Mouse (Mus musculus) midbrain, embryonic 12.5 days (tissue): ENCODE results near the gene Cdk18. TPM values are rescaled to one million over a fixed set of nuclear protein-coding genes. Genes with fewer than 3 reads are reported as not detected.

ENCODE experiments used
- ATAC-seq: fragments of 200-750 bp; cut with Nextera tagmentation; 2 replicates; pipeline ENCODE4 v1.8.0; 2017; ENCODE audit warnings: low read depth, moderate TSS enrichment, moderate library complexity; ENCODE audit not compliant: low FRiP score
- H3K27ac ChIP-seq: fragments of 300-500 bp; sonication (generic); replicated peaks from 2 replicates; pipeline ENCODE4 v1.5.1; 2016; ENCODE audit warnings: mild to moderate bottlenecking
- H3K27me3 ChIP-seq: fragments of 300-500 bp; sonication (generic); 2 replicates; pipeline ENCODE4 v1.6.1; 2016; ENCODE audit warnings: mild to moderate bottlenecking
- H3K36me3 ChIP-seq: fragments of 300-500 bp; sonication (generic); 2 replicates; pipeline ENCODE4 v1.6.1; 2016
- H3K4me1 ChIP-seq: fragments of 300-500 bp; sonication (generic); 2 replicates; pipeline ENCODE4 v1.6.1; 2016
- H3K4me2 ChIP-seq: fragments of 300-500 bp; sonication (generic); replicated peaks from 2 replicates; pipeline ENCODE4 v1.6.1; 2016; ENCODE audit warnings: mild to moderate bottlenecking, moderate library complexity
- H3K4me3 ChIP-seq: fragments of 300-500 bp; sonication (generic); 2 replicates; pipeline ENCODE4 v1.5.1; 2016; ENCODE audit warnings: mild to moderate bottlenecking
- H3K9ac ChIP-seq: fragments of 300-500 bp; sonication (generic); replicated peaks from 2 replicates; pipeline ENCODE4 v1.6.1; 2016; ENCODE audit warnings: mild to moderate bottlenecking, moderate library complexity
- H3K9me3 ChIP-seq: fragments of 300-500 bp; sonication (generic); 2 replicates; pipeline ENCODE4 v1.6.1; 2016; ENCODE audit warnings: mild to moderate bottlenecking
- WGBS: fragments of 180-500 bp; shearing (Covaris S2); methylation state at CpG from one replicate; pipeline ENCODE4 v1.1.7; 2016; 5-methylcytosine and 5-hydroxymethylcytosine counted together
- polyA plus RNA-seq: library from polyadenylated mRNA; unstranded; fragments of >200 nt; fragmentation: Nextera tagmentation; extraction: Ambion mirVana; gene quantifications from 2 replicates; pipeline ENCODE4 v1.2.1, GENCODE M21; 2016

Cdk18 gene
- polyA plus RNA-seq, 1 experiment from 2014 or later: 1.6 TPM

DNA sequence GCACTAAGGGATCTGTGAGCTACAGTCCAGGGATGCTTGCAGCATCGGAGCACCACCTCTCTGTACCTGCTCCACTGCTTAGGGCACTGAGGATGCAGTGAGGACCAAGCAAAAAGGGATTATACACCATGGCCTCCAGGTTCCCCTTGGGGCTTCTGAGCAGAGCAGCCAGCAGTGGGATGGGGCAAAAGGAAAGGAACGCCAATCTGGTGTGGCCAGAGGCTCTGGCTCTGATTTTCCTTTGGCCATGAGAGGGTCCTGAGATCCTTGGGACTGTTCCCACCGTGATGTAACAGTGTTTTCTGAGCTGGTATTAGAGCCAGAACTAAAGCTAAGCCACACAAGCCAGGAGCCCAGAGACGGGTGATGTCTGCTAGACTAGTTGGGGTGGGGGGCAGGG is 20.2 kb upstream of the Cdk18 start:
- no peak overlapping the region for H3K27ac ChIP-seq
- no peak overlapping the region for H3K9ac ChIP-seq
- no peak overlapping the region for H3K4me3 ChIP-seq
- H3K4me2 ChIP-seq: no peak overlapping the region
- H3K4me1 ChIP-seq: peaks cover 40% of the 10 kb centered on the region
- no peak for ATAC-seq
- no peaks in the 10 kb centered on the region for H3K36me3 ChIP-seq
- H3K27me3 ChIP-seq: peaks cover 47% of the 10 kb centered on the region
- WGBS: 49% methylated on average over 4 of the region's 4 CpGs
- no peaks in the 10 kb centered on the region for H3K9me3 ChIP-seq

DNA sequence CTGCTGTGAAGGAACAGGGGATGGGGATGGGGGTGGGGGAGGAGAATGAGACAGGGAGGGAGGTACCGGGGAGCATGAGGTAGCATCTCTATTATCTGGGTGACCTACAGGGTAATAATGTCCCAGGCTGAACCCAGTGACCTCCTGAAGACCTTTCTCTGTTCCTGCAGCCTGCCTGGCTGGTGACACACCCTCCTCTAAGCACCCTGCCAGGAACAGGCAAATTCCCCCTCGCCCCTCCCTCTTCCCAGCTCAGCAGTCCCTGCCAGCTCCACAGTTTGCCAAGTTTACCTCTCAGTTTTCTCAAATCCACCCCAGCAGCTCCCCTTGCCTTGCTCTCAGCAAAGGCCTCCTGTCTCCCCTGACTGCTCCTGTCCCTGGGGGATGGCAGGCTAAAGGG is 19.3 kb upstream of the Cdk18 start:
- H3K4me1 ChIP-seq: peaks cover 36% of the 10 kb centered on the region
- no peak overlapping the region for H3K27ac ChIP-seq
- H3K27me3 ChIP-seq: peaks cover 45% of the 10 kb centered on the region
- WGBS: 18% methylated on average over 2 of the region's 2 CpGs
- H3K36me3 ChIP-seq: no peaks in the 10 kb centered on the region
- H3K9ac ChIP-seq: peak overlapping the region; percentile 2; the same call in 1 of the 2 replicates
- H3K4me3 ChIP-seq: no peak overlapping the region
- no peaks in the 10 kb centered on the region for H3K9me3 ChIP-seq
- ATAC-seq: no peak
- H3K4me2 ChIP-seq: no peak overlapping the region

- Histone ChIP-seq H3K4me2 (peak overlapping the region; percentile 22), H3K27me3 (peaks cover 44% of the 10 kb centered on the region), H3K9ac (no peak overlapping the region), H3K36me3 (no peaks in the 10 kb centered on the region), H3K4me1 (peaks cover 36% of the 10 kb centered on the region), H3K9me3 (no peaks in the 10 kb centered on the region), H3K27ac (no peak overlapping the region), H3K4me3 (no peak overlapping the region)
- ATAC-seq: peak; percentile 35; the same call in 1 of the 2 replicates
- 17% methylated on average over 7 of the region's 7 CpGs for WGBS
Observed at GRCm38 (mm10) chr1:132157808-132158207, 18.3 kb upstream of the Cdk18 start.

DNA sequence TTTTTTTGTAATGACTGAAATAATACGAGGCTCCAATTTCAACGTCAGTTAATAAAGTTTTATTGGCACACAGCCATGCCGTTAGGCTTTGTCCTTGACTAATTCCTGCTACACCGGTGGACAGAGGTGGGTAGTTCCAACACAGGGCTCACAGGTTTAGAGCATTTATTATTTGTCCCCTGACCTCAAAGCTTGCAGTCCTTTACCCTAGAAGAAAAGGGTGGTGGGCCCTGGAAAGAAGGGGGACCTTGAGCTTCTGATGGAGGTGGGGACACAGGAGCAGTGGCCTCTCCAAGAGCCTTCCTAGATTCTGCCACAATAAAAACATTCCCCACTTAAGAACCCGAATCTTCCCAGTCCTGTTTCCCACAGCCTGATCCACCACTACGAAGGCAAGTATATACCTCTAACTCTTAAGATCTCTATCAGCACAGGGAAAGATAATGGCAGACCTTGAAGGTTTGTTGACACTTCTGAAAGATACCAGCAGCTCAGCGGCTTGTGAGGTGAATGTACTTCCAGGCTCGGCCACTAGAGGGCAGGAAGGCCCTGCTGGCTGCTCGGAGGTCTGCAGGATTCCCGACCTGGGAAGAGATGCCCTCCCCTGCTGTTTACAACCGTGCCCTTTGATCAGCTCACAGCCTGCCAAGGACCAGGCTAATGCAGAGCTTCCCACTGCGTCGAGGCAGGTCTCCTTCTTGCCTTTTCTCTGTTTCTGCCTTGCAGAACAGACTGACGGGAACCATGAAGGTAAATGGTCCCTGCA is 17.7 kb upstream of the Cdk18 start:
- ATAC-seq: peak; percentile 77
- H3K4me3 ChIP-seq: no peak overlapping the region
- no peaks in the 10 kb centered on the region for H3K36me3 ChIP-seq
- H3K9ac ChIP-seq: no peak overlapping the region
- H3K27me3 ChIP-seq: peaks cover 44% of the 10 kb centered on the region
- H3K4me2 ChIP-seq: peak overlapping the region; percentile 22
- H3K4me1 ChIP-seq: peaks cover 36% of the 10 kb centered on the region
- WGBS: 23% methylated on average over 14 of the region's 14 CpGs
- no peaks in the 10 kb centered on the region for H3K9me3 ChIP-seq
- no peak overlapping the region for H3K27ac ChIP-seq

DNA sequence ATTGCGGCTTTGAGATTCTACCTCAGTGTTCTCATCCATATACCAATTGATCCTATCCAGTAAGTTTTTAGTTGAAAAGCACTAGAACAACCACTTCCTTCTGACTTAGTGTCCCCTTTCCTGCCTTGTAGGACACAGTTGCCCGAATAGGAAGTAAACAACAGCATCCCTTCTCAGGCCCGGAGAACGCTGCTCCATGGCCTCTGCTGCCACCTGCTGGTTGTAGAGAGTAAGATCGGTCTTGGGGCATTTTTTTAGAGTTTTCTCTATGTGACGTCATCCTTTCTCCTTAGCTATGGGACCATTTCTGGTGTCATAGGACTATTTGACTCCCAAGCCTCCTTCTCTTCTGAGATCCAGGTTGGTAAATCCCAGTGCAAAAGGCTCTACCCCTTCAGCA is 16.3 kb upstream of the Cdk18 start:
- no peaks in the 10 kb centered on the region for H3K36me3 ChIP-seq
- no peak overlapping the region for H3K9ac ChIP-seq
- H3K27ac ChIP-seq: no peak overlapping the region
- H3K27me3 ChIP-seq: peaks cover 40% of the 10 kb centered on the region
- ATAC-seq: 0 out of 2 replicates have a peak, but pooled peaks have one; percentile 38
- peaks cover 32% of the 10 kb centered on the region for H3K4me1 ChIP-seq
- 16% methylated on average over 6 of the region's 6 CpGs for WGBS
- H3K9me3 ChIP-seq: no peaks in the 10 kb centered on the region
- no peak overlapping the region for H3K4me3 ChIP-seq
- no peak overlapping the region for H3K4me2 ChIP-seq

GRCm38 (mm10) chr1:132153691-132154090 is 14.2 kb upstream of the Cdk18 start:
- Histone ChIP-seq H3K4me1 (peaks cover 11% of the 10 kb centered on the region), H3K9ac (no peak overlapping the region; the same call in 1 of the 2 replicates), H3K4me2 (no peak overlapping the region), H3K4me3 (no peak overlapping the region), H3K27ac (no peak overlapping the region), H3K9me3 (no peaks in the 10 kb centered on the region), H3K36me3 (no peaks in the 10 kb centered on the region), H3K27me3 (peaks cover 27% of the 10 kb centered on the region)
- no peak for ATAC-seq
- WGBS: 15% methylated on average over 8 of the region's 8 CpGs

GRCm38 (mm10) chr1:132153086-132153690 is 13.7 kb upstream of the Cdk18 start:
- peaks cover 22% of the 10 kb centered on the region for H3K27me3 ChIP-seq
- ATAC-seq: no peak
- H3K4me2 ChIP-seq: no peak overlapping the region
- H3K4me1 ChIP-seq: peaks cover 6% of the 10 kb centered on the region
- WGBS: 28% methylated on average over 15 of the region's 15 CpGs
- H3K4me3 ChIP-seq: no peak overlapping the region
- H3K36me3 ChIP-seq: no peaks in the 10 kb centered on the region
- no peak overlapping the region for H3K27ac ChIP-seq
- H3K9ac ChIP-seq: no peak overlapping the region; the same call in 1 of the 2 replicates
- H3K9me3 ChIP-seq: no peaks in the 10 kb centered on the region

- WGBS: 73% methylated on average over 2 of the region's 2 CpGs
- H3K27ac ChIP-seq: no peak overlapping the region
- H3K36me3 ChIP-seq: no peaks in the 10 kb centered on the region
- H3K9ac ChIP-seq: no peak overlapping the region
- no peaks in the 10 kb centered on the region for H3K9me3 ChIP-seq
- H3K27me3 ChIP-seq: peaks cover 17% of the 10 kb centered on the region
- no peaks in the 10 kb centered on the region for H3K4me1 ChIP-seq
- H3K4me3 ChIP-seq: no peak overlapping the region
- ATAC-seq: no peak
- no peak overlapping the region for H3K4me2 ChIP-seq
Observed at GRCm38 (mm10) chr1:132151908-132152307, 12.4 kb upstream of the Cdk18 start.

DNA sequence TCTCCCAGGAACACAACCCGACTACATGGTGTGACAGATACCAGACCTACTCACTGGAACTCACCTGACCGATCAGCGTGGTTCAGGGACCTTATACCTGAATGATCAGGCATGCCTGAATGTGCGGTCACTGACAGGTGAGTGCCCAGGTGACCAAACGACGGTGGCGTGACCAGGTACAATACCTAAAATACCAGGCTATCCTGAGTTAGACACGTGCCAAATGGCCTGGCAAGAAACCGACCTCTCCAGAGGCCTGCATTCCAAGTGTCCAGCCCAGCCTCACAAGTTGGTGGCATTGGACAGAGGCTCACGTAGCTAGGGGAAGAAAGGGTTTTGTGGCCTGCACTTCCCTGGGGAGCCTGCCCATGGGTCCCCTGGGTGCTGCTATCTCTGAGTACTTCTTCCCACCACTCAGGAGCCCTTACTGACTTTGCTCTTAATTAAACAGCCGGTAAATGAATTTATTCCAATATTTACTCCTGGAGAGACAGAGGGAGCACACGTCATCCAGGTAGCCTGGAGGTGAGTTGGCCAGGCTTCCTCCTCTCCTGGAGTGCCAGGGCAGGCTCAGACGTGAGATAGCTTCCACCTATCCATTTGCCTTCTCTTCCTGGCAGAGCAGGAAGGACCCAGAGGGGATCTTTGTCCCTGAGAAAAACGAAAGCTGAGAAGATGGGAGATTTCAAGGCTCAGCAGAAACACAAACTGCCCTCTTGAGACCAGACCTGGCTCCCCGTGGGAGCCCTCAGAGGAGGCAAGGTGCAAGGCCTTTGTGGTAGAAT is 11.5 kb upstream of the Cdk18 start:
- Histone ChIP-seq H3K4me3 (no peak overlapping the region), H3K4me2 (no peak overlapping the region), H3K36me3 (no peaks in the 10 kb centered on the region), H3K27ac (no peak overlapping the region), H3K27me3 (peaks cover 21% of the 10 kb centered on the region), H3K4me1 (no peaks in the 10 kb centered on the region), H3K9ac (no peak overlapping the region; the same call in 1 of the 2 replicates), H3K9me3 (no peaks in the 10 kb centered on the region)
- no peak for ATAC-seq
- 74% methylated on average over 15 of the region's 15 CpGs for WGBS

- WGBS: 60% methylated on average over 1 of the region's 1 CpGs
- Histone ChIP-seq H3K4me2 (no peak overlapping the region), H3K27ac (no peak overlapping the region), H3K9me3 (no peaks in the 10 kb centered on the region), H3K36me3 (no peaks in the 10 kb centered on the region), H3K4me1 (no peaks in the 10 kb centered on the region), H3K9ac (no peak overlapping the region), H3K4me3 (no peak overlapping the region), H3K27me3 (peaks cover 21% of the 10 kb centered on the region)
- no peak for ATAC-seq
Observed at GRCm38 (mm10) chr1:132150171-132150570, 10.7 kb upstream of the Cdk18 start.

DNA sequence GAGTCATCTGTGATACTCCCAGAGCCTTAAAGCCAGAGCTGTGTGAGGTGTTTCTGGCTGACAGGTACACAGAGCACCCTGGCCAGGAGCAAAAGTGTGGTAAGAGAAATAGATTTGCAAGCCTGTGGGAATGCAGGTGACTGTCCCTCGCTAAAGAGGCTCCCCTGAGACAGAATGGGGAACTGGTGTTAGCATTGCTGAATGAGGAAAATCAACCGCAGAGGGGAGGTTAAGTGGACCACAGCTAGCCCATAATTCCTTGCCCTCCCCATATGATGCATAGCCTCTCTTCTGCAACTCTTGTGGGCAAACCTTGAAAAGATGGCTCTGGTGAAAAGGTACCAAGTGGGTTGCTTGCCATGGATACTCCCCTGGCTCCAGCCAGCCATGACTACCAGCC is 9.9 kb upstream of the Cdk18 start:
- no peaks in the 10 kb centered on the region for H3K9me3 ChIP-seq
- H3K4me1 ChIP-seq: peaks cover 5% of the 10 kb centered on the region
- no peak for ATAC-seq
- H3K27me3 ChIP-seq: peaks cover 21% of the 10 kb centered on the region
- H3K9ac ChIP-seq: no peak overlapping the region
- H3K4me3 ChIP-seq: no peak overlapping the region
- H3K4me2 ChIP-seq: no peak overlapping the region
- H3K36me3 ChIP-seq: no peaks in the 10 kb centered on the region
- H3K27ac ChIP-seq: no peak overlapping the region
- 68% methylated on average over 2 of the region's 2 CpGs for WGBS
